Mouse (Mus musculus) liver (tissue): ENCODE data around the gene Itm2a.

Source experiments
- DNase-seq: peaks from one replicate; pipeline ENCODE4 v3.0.0-alpha.2; 2020; ENCODE audit warnings: mixed read lengths

The Itm2a gene

GRCm38 (mm10) chrX:107402915-107403912, at the start of gene Itm2a:
Gene Itm2a (minus strand): TSS chrX:107403376.
- peak; percentile 72 for DNase-seq

GRCm38 (mm10) chrX:107435887-107436286, 32.7 kb upstream of the Itm2a start:
- no peak for DNase-seq

- no peak for DNase-seq
Observed at GRCm38 (mm10) chrX:107421304-107421703, 18.1 kb upstream of the Itm2a start.

- DNase-seq: no peak
Observed at GRCm38 (mm10) chrX:107417345-107417744, 14.2 kb upstream of the Itm2a start.

- no peak for DNase-seq
Observed at GRCm38 (mm10) chrX:107415999-107416398, 12.8 kb upstream of the Itm2a start.

- DNase-seq: peak; percentile 19
Observed at GRCm38 (mm10) chrX:107402481-107402880, 695 bp downstream of the Itm2a start.

GRCm38 (mm10) chrX:107399087-107399486, 4.1 kb downstream of the Itm2a start:
- no peak for DNase-seq

GRCm38 (mm10) chrX:107393256-107393655, 9.9 kb downstream of the Itm2a start:
- DNase-seq: no peak

GRCm38 (mm10) chrX:107375329-107375728, 27.8 kb downstream of the Itm2a start:
- no peak for DNase-seq
